Mouse (Mus musculus): ENCODE measurements around the gene Cep85l. TPM values are rescaled to one million over a fixed set of nuclear protein-coding genes. Genes with fewer than 3 reads are reported as not detected.

The Cep85l gene
- total RNA-seq, 2 experiments from 2014 or later, result 18.8 to 21.0 TPM

DNA sequence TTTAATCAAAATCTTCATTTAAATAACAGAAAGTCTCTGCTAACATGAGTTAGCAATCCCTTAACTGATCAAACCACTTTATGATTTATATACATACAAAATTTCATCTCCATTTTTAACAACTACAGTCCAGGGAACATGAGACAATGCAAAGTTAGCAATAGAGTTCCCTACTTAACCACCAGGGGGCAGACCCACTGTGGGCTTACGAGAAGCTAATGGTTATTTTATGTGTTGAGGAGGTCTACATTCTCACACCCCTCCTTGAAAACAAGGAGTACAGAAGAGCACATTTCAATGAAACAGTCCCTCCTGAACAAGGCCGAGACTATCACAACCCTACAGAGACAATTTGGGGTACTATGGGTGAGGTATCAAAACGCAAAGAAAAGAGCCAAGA is 33.2 kb downstream of the Cep85l start:
- DNase-seq, result peak; percentile 59 to 73
- intact Hi-C loops (cut with DNase I), result loop anchor here (5.0 to 10.0 kb wide), 3 partner anchors 234 to 259 kb away; partner anchors contain the start of gene Asf1a

DNA sequence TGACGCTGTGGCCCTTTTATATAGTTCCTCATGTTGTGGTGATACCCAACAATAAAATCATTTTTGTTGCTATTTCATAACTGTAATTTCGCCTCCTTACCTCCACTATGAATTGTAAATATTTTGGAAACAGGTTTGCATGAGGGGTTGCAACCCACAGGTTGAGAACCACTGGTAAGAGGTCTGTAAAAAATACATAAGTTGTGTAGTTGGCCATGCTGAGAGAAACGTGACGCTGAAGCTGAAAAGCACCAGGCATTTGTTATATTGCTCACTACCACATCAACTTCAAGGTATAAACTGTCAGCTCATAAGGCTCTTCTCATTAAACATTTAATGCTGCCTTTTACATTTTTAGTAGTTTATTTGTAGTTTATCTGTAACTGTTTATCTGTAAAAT is 34.2 kb downstream of the Cep85l start:
- no peak for DNase-seq
- intact Hi-C loops (cut with DNase I), result loop anchor here (5.0 to 10.0 kb wide), 3 partner anchors 233 to 258 kb away; partner anchors contain the start of gene Asf1a

DNA sequence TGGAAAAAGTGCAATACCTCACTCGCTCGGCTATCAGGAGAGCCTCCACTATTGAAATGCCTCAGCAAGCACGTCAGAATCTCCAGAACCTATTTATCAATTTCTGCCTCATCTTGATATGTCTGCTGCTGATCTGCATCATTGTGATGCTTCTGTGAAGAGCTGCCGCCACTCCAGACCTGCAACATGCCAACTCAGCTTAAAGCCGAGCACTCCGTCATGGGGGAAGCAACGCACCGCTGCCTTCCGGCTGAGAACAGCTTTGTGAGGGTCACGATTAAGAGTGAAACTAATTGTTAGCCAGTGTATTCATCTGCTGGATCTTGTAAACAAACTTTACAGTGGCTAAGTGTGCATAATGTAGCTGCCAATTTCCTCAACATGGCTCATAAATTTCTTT is 35.9 kb downstream of the Cep85l start:
- DNase-seq, result peak in 1 of 2 experiments; percentile 30

DNA sequence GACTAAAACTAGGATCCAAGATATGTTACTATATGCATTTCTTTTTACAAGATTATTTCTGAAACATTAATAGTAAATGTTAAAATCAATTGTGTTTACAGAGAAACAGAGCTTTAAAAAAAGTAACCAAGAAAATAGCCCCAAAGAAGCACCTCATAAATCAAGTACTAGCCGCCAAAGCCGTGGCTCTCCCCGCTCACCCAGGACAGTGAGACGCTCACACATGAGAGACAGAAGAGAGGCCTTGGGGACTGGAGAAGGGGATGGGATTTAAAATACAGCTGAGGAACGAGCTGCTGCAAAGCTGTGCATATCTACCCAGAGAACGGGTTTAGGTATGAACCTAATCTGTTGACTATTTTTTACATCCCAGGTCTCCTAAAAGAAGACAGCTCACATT is 36.4 kb downstream of the Cep85l start:
- intact Hi-C loops (cut with DNase I), result loop anchor here (5.0 to 10.0 kb wide), 2 partner anchors 36 to 251 kb away; partner anchors contain the start of gene Asf1a
- peak in 1 of 2 experiments; percentile 19 for DNase-seq

More for the DNA sequence above, 35.9 kb downstream of the Cep85l start:
- intact Hi-C loops (cut with DNase I), result loop anchor here (5.0 to 10.0 kb wide), 2 partner anchors 37 to 251 kb away; partner anchors contain the start of gene Asf1a

DNA sequence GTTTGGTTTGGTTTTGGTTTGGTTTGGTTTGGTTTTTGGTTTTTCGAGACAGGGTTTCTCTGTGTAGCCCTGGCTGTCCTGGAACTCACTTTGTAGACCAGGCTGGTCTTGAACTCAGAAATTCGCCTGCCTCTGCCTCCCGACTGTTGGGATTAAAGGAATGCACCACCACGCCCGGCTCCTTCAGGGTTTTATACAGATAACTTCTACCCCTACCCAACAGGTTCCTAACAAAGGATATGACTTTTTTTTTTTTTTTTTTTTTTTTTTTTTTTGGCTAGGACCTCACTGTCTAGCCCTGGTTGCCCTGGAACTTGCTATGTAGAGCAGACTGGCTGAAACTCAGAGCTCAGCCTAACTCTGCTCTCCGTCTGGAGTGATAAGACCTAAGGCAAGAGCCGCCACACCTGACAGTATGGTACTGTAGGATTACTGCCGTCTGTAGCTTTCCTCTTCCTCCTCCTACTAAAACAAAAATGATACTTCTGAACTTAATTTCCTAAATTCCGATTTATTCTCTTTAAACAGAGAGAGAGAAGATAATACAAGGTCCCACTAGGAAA is 37.5 kb downstream of the Cep85l start:
- DNase-seq, result no peak
- intact Hi-C loops (cut with DNase I), result loop anchor here (5.0 to 10.0 kb wide), 2 partner anchors 35 to 253 kb away; partner anchors contain the start of gene Asf1a

DNA sequence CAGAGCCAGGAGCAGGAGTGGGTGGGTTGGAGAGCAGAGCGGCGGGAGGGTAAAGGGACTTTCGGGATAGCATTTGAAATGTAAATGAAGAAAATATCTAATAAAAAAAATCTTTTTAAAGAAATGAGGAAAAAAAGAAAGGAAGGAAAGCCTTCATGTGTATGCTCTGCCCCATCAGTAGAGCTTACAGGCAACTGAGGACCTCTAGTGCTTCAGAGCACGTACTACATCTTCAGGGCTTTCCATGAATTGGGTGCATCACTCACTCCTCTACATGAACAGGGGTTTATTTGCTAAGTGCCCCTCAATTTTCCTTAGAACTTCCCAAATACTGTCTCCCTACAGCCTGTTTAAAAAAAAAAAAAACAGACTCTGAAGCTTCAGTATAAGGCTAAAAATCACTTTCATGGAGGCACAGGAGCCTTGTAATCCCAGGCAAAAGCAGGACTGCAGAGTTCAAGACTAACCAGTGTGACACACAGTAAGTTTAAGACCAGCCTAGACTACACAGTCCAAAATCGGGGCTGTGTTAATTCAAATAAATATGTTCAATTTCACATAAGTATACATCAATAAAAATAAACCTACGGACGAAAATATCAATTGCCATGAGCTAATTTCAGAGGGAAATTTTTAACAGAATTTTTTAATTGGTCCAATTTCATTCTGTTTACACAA is 38.3 kb downstream of the Cep85l start:
- intact Hi-C loops (cut with DNase I), result loop anchor here (5.0 to 10.0 kb wide), 2 partner anchors 34 to 253 kb away; partner anchors contain the start of gene Asf1a
- DNase-seq, result peak in 1 of 2 experiments; percentile 27

DNA sequence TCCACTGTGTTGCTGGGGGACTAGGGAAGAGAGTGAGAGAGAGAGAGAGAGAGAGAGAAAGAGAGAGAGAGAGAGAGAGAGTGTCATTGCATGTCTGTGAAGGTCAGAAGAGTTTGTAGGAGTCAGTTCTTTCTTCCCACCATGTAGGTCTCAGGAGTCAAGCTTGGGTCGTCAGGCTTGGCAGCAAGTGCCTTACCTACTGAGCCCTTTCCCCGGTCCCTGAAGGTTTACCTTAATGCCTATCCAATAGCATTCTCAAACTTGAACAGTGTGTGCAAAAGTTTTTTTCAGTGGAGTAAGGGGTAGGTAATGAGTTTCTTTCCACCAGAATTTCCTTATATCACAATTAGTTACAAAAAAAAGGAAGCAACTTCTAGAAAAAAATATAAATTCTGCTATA is 40.7 kb downstream of the Cep85l start:
- no peak for DNase-seq
- intact Hi-C loops (cut with DNase I), result no loop called here

DNA sequence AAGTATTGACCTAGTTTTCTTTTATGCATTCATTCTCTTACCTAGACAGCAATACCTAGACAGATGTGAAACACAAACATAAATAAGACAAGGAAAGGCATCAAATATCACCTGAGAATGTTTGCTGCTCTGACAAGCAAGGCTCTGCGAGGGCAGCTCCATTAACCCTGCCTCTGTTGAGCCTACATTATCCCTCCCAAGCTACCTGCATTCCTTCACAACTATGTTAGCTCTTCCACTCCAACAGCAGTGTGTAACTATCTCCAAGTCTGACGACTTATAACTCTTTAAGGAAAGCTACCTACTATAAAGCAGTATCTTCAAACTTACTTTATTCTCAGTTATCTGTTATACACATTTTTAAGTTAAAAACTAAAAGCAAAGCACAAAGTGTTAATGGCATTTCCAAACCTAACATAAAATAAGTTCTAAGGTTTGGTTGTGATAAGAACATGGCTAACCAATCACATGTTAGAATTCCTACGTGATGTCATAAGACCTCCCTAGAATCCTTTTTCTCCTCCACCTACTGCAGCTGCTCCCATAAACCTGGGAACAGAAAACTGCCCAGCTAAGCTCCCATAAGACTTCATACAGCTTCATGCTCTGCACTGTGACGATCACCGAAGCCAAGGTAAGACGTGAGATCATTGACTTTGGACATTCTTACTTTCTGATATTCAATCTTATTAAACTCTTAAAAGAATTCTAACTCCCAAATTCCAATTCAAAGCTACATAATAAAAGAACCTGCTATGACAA is 42.4 kb downstream of the Cep85l start, which contains the start of gene Pln:
Gene Pln (plus strand): TSS at position 506 of the 762 bp plus-strand sequence.
- DNase-seq, result peak in 1 of 2 experiments; percentile 49
- intact Hi-C loops (cut with DNase I), result no loop called here

DNA sequence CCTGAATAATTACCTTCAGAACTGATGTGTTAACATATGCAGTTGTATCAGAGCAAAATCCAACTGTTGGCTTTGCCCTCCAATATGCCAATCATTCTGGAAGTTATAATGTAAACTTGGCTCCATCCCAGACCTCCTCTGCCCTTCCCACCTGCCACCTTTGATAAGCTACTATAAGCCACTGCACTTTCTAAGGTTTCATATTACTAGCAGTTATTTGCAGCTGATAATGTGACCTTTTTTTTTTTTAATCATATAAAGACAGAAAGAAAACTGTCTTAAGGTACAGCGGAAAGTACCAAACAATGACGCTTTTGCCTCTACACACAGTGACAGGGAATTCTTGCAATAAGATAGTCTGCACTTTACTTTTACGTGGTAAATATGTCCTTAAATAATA is 43.8 kb downstream of the Cep85l start:
- intact Hi-C loops (cut with DNase I), result no loop called here
- no peak for DNase-seq

DNA sequence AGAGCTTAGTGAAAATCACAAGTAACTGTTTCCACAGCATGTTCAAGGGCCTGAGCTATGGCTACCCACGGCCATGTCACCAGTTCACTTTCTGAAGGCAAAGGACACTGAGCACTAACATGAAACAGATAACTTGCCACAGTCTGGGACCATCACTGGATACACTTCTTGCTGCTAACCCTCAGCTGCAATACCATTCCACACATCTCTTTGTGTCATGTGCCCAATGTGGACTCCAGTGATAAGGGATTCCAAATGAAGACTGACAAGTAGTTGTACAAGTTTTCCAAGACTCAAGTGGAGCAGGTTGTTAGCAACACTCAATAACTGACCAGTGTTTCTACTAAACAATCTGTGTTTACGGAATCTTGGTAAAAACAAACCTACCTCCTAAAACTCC is 44.5 kb downstream of the Cep85l start:
- intact Hi-C loops (cut with DNase I), result no loop called here
- DNase-seq, result peak in 1 of 2 experiments; percentile 19

DNA sequence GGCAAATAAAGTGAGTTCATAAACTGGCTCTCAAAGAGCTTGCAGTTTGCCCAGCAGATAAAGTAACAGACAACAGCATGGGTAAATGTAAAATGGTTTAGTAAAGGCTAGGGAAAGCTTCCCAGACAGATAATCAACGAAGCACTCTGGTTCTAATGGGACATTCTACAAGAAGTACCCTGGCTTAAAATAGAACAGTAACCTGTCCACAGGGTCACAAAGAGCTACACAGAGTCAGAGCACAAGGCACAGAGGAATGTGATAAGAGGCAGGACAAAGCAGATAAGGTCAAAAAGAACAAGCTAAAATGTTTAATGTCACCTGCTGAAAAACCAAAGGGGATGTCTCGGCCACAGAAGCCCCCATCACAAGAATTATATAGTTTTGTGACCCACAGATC is 47.0 kb downstream of the Cep85l start:
- intact Hi-C loops (cut with DNase I), result loop anchor here (2.0 kb wide), 1 partner anchor 156 kb away; no protein-coding TSS in a partner anchor
- no peak for DNase-seq

DNA sequence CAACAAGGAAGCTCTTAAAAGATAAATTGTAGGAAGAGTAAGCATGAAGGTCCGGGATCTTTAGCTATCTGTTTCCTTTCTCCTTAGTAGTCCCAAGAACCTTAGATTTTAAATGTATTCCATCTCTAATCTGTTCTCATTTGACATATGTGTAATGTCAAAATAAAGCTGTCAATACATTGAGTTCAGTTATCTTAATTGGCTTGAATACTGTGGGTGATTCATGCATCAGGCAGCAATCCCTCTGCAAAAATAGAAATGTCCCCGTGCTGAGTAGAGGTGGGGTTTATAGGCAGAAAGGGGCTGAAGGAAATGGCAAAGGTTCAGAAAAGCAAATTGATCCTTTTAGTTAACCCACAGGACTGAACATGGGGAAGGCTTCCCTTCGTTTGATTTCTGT is 50.5 kb downstream of the Cep85l start:
- intact Hi-C loops (cut with DNase I), result no loop called here
- DNase-seq, result no peak

DNA sequence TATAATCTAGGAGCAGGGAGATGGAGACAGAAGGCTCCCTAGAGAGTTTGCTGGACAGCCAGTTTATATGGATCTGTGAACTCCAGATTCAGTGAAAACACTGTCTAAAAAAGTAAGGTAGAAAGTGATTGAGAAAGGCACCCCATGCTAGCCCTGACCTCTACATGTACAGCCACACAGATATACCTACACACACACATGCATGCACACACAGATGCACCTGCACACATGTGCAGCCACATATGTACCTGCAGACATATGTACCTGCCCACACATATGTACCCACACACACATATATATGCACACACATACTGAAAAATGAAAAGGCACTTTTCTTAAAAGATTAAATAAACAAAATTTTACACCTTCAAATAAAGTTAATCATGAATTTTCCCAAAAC is 53.4 kb downstream of the Cep85l start:
- intact Hi-C loops (cut with DNase I), result no loop called here
- DNase-seq, result no peak

DNA sequence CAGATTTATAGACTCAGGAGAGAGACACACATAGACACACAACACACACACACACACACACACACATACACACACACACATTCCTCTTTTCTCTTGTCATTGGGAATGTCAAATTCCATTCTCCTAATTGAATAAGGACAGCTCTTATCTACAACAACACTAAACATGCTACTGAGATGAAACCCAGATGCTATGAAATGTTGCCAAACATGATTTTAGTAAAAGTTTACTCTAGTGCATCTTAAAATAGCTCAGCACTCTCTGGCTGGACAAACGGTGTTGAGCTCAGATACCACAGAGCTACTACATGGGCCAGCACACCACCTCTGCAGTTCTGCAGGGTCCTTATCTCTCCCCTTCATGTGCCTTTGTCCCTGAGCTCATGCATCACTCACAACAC is 55.1 kb downstream of the Cep85l start:
- DNase-seq, result peak in 1 of 2 experiments; percentile 58
- intact Hi-C loops (cut with DNase I), result no loop called here

DNA sequence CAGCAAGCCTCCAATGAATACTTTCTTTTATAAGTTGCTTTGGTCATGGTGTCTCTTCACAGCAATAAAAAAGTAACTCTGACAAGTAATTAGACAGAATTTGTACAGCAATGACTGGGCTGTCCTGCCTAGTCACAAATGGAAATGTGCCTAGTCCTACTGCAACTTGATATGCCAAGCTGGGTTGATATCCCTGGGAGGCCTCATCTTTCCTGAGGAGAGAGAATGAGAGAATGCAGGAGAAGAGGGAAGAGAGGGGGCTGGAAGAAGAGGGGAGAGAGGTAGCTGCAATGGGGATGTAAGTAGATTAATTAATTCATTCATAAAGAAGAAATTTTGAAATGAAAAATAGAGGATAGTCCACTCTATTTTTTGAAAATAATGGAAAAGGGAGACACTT is 56.4 kb downstream of the Cep85l start:
- no peak for DNase-seq
- intact Hi-C loops (cut with DNase I), result no loop called here

DNA sequence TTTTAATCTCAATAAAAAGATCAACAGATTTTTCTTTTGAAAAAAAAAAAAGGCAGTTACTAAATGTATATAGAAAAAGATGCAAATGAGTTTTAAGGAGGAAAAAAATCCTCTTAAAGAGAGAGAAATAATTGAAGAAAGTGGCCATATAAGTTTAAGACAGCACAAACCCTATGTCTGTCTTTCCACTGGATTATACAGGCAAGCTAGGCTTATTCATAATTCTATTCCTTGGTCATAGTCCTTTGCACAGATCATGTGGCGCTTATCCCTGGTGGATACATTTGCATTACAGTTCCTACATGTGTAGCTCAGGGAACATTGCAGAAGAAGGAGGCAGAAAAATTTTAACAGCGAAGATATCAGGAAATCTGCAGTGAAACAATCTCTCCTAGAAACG is 73.1 kb downstream of the Cep85l start:
- intact Hi-C loops (cut with DNase I), result loop anchor here (5.0 kb wide), 3 partner anchors 36 to 219 kb away; no protein-coding TSS in a partner anchor
- no peak for DNase-seq

DNA sequence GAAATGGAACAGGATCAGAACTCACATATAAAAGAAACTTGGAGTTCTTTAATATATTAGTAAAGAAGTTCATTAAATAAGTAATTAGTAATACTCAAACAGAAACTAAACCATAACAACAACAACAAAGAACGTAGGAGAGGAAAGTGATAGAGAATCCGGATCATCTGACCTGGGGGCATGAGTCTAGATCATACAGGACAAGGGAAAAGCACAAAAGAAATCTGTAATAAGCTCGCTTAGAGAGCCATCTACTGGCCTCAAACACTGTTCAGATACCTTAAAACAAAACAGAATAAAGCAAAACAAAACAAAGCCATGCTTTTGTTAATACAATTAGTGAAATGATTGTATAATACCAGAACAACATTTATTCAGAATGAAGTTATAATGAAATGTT is 73.9 kb downstream of the Cep85l start:
- DNase-seq, result no peak
- intact Hi-C loops (cut with DNase I), result loop anchor here (5.0 kb wide), 3 partner anchors 36 to 219 kb away; no protein-coding TSS in a partner anchor

DNA sequence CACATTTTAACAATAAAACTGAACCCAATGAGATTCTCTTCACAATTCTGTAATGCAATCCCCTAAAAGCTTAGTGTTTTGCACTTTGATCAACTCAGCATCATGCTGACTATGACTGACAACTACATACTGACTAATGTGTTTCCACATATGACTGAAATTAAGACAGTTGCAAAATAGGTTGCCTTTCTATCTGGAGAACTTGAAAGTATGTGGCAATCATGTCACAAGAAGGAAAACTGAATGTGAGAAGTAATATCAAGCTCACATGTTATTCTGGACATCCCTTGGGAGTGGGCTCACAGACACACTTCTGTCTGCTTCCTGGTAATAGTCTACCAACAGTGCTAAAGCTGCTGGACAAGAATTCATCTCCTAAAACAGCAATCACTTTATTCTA is 94.6 kb downstream of the Cep85l start:
- no peak for DNase-seq
- intact Hi-C loops (cut with DNase I), result no loop called here

DNA sequence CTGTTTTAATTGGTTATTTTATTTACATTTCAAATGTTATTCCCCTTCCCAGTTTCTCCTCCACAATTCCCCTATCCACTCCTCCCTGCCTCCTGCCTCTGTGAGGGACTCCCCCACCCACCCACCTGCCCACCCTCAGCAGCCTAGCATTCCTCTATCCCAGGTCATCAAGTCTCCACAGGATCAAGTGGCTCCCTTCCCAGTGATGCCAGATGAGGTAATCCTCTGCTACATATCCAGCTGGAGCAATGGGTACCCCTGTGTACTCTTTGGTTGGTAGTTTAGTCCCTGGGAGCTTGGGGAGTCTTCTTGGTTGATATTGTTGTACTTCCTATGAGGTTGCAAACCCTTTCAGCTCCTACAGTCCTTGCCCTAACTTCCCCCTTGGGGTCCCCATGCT is 107.5 kb downstream of the Cep85l start:
- DNase-seq, result no peak
- intact Hi-C loops (cut with DNase I), result no loop called here

DNA sequence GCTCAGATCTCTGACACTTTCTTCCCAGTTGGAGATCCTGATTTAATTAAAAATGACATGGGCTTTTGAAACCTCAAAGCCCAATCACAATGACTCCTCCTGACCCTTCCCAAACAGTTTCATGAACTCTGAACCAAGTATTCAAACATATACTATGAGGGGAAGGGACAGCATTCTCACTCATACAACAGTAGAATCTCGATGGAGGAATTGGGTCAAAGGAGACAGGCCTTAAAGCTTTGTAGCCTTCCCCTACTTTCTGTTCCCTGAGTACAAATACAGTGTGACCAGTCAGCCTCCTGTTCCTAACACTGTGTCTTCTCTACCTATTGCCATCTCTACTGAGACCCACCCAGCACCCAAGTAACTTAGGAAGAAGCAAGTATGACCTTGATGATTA is 117.7 kb downstream of the Cep85l start:
- intact Hi-C loops (cut with DNase I), result no loop called here
- DNase-seq, result no peak

DNA sequence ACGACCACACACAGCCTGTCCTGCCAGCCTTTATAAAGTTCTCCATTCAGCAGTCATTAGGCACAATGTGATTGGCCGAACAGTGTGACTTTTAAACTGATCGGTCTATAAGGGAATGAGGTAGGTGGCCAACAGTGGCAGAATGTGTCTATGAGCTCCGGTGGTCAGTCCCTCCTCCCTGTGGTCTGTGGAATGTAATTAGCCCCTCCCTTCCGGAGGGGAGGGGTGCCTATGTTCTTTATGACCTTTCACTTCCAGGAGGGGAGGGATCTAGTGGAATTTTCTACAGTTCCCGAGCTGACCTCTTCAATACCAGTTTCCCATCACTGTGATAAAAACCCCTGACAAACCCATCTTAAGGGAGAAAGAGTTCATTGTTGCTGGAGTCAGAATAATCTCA is 144.4 kb downstream of the Cep85l start:
- intact Hi-C loops (cut with DNase I), result no loop called here

More for the DNA sequence above, 144.4 kb downstream of the Cep85l start:
- DNase-seq, result no peak
